Mouse (Mus musculus): Measurements from ENCODE around the gene Sertad2.

The Sertad2 gene

GRCm38 (mm10) chr11:20549481-20549880 is 6.4 kb downstream of the Sertad2 start:
- DNase-seq: no peak

- DNase-seq: no peak
These were observed 7.1 kb downstream of the Sertad2 start for GRCm38 (mm10) chr11:20550196-20550595.

- DNase-seq: no peak
These were observed 9.0 kb downstream of the Sertad2 start for GRCm38 (mm10) chr11:20552059-20552458.

- DNase-seq: no peak
These were observed 10.0 kb downstream of the Sertad2 start for GRCm38 (mm10) chr11:20552758-20553673.

- no peak for DNase-seq
These were observed 12.6 kb downstream of the Sertad2 start for GRCm38 (mm10) chr11:20555651-20556050.

GRCm38 (mm10) chr11:20556163-20556911 is 13.3 kb downstream of the Sertad2 start:
- no peak for DNase-seq

- DNase-seq: no peak
These were observed 16.3 kb downstream of the Sertad2 start for GRCm38 (mm10) chr11:20559236-20559950.

GRCm38 (mm10) chr11:20559951-20560642 is 17.0 kb downstream of the Sertad2 start:
- DNase-seq: no peak

GRCm38 (mm10) chr11:20561323-20562002 is 18.4 kb downstream of the Sertad2 start:
- peak; percentile 79 to 82 for DNase-seq

- no peak for DNase-seq
These were observed 22.0 kb downstream of the Sertad2 start for GRCm38 (mm10) chr11:20565057-20565456.

GRCm38 (mm10) chr11:20571702-20572413 is 28.8 kb downstream of the Sertad2 start:
- peak; percentile 43 to 61 for DNase-seq

- DNase-seq: no peak
These were observed 33.1 kb downstream of the Sertad2 start for GRCm38 (mm10) chr11:20576046-20576635.

GRCm38 (mm10) chr11:20582758-20583157 is 39.7 kb downstream of the Sertad2 start:
- DNase-seq: no peak

GRCm38 (mm10) chr11:20585297-20585696 is 42.2 kb downstream of the Sertad2 start:
- no peak for DNase-seq

GRCm38 (mm10) chr11:20586180-20586579 is 43.1 kb downstream of the Sertad2 start:
- DNase-seq: no peak

GRCm38 (mm10) chr11:20589393-20589792 is 46.3 kb downstream of the Sertad2 start:
- no peak for DNase-seq

GRCm38 (mm10) chr11:20592010-20592409 is 49.0 kb downstream of the Sertad2 start:
- DNase-seq: peak; percentile 30 to 34

GRCm38 (mm10) chr11:20594229-20595201 is 51.5 kb downstream of the Sertad2 start:
- peak in 1 of 2 experiments; percentile 11 for DNase-seq

GRCm38 (mm10) chr11:20603066-20603812 is 60.2 kb downstream of the Sertad2 start:
- peak; percentile 72 to 78 for DNase-seq
